ENCODE assay signal across 9 mouse cellular contexts in genomic region chr15:84697611-84698011, GRCm38 (mm10). TPM values are rescaled to one million over a fixed set of nuclear protein-coding genes. Genes with fewer than 3 reads are reported as not detected.
DNase-seq lines count a peak whose midpoint lies in the region; TF ChIP-seq lines count a peak whose summit lies in the region.
"Had no signal": no experiment of that assay in that cellular context is flagged by ENCODE, and none has a peak within 500 bp of the region (broad histone marks: within the 10 kb centered on the region; RNA-seq: fewer than 3 reads in every experiment).

No protein-coding gene starts in this region.

- TF ChIP-seq POLR2A in olfactory bulb, adult 2 months (IDR thresholded peaks at IDR 0.05; ENCODE audit: insufficient read depth, low read depth, low read length): no peak

- peak; percentile 25 to 38 for DNase-seq in left cerebral cortex, adult 18-20 months (ENCODE audit: low spot score in 2 of 2)
- DNase-seq in left cerebral cortex, adult 11 months (ENCODE audit: low spot score): no peak
- DNase-seq in cerebellum, postnatal 36 days: peak; percentile 15 to 20
- DNase-seq in heart, adult 8-10 months (ENCODE audit: low spot score): peak; percentile 70
- peak; percentile 80 for DNase-seq in layer of hippocampus, postnatal 10 days (ENCODE audit: low spot score in 2 of 2)
- DNase-seq in thymus, postnatal 4 days: no peak
- no peak for DNase-seq in urinary bladder, adult 2 months (ENCODE audit: low spot score)

- peak overlapping the region; percentile 16; the same call in 1 of the 2 replicates for H3K27ac ChIP-seq in olfactory bulb, adult 2 months (ENCODE audit: insufficient read depth, low read depth, low read length)

- H3K4me1 ChIP-seq in olfactory bulb, adult 2 months (ENCODE audit: control insufficient read depth, insufficient read depth, low read length): peaks cover 4% of the 10 kb centered on the region

- H3K4me3 ChIP-seq in olfactory bulb, adult 2 months (ENCODE audit: insufficient read depth, low read depth, low read length): no peak overlapping the region

- 56% methylated on average over 11 of the region's 11 CpGs for WGBS in olfactory bulb, adult 2 months

- no peak for TF ChIP-seq CTCF in olfactory bulb, adult 2 months (IDR thresholded peaks at IDR 0.05; ENCODE audit: insufficient read depth, low read depth, low read length)

RNA-seq across cellular contexts. Expression of gene Arhgap8, which starts 22.2 kb away (rescaled TPM):
- under 1 TPM; 0.28 TPM for total RNA-seq in left cerebral cortex, adult 18-20 months (2021)
- 1 to 10 TPM in 2 of 4 experiments, under 1 TPM in 2; 0.83 to 1.3 (median 1.0) TPM for total RNA-seq in heart, adult 8-10 months (2022)
- under 1 TPM; 0.27 to 0.89 TPM for total RNA-seq in layer of hippocampus, postnatal 10 days (2021)
- polyA plus RNA-seq in olfactory bulb, adult 2 months (2012; ENCODE audit: insufficient read depth, insufficient read length, low replicate concordance, missing spikeins): not detected in 2 replicates
- 5.0 and 5.7 TPM in 2 replicates for polyA plus RNA-seq in urinary bladder, adult 2 months (2012; rRNA removed)
- total RNA-seq: G1E had no signal
- polyA plus RNA-seq: G1E had no signal

RNA-seq across cellular contexts. Expression of gene Prr5, which starts 28.2 kb away (rescaled TPM):
- 10 to 100 TPM in 1 of 2 experiments, 1 to 10 TPM in 1; 9.2 to 10.8 TPM for total RNA-seq in left cerebral cortex, adult 18-20 months (2021)
- 1 to 10 TPM; 2.5 to 4.3 (median 3.1) TPM for total RNA-seq in heart, adult 8-10 months (2022)
- 10 to 100 TPM; 18.6 to 20.6 TPM for total RNA-seq in layer of hippocampus, postnatal 10 days (2021)
- polyA plus RNA-seq in olfactory bulb, adult 2 months (2012; ENCODE audit: insufficient read depth, insufficient read length, low replicate concordance, missing spikeins): not detected in 2 replicates
- 9.1 and 9.4 TPM in 2 replicates for polyA plus RNA-seq in urinary bladder, adult 2 months (2012; rRNA removed)
- total RNA-seq: G1E had no signal
- polyA plus RNA-seq: G1E had no signal

Comparison
In these comparisons a context has a peak if more than half of its experiments do, and no peak if none do; other contexts are left out.
1. DNase-seq: peak in left cerebral cortex, adult 18-20 months (2 of 2), cerebellum, postnatal 36 days (2 of 2), heart, adult 8-10 months (single experiment) and layer of hippocampus, postnatal 10 days (2 of 2); none in left cerebral cortex, adult 11 months (single experiment), thymus, postnatal 4 days (single experiment) and urinary bladder, adult 2 months (single experiment).